Mouse (Mus musculus): ENCODE data around the gene Sez6. TPM values are rescaled to one million over a fixed set of nuclear protein-coding genes. Genes with fewer than 3 reads are reported as not detected.
A peak's percentile ranks its signal among the peaks of the same experiment; 100 is the strongest.

Gene Sez6
- polyA plus RNA-seq, 1 experiment from 2014 or later: 2.3 TPM

- Histone ChIP-seq H3K27ac (replicated peaks) (no peak overlapping the region), H3K36me3 (replicated peaks) (peaks cover 93% of the 10 kb centered on the region), H3K4me1 (no peaks in the 10 kb centered on the region), H3K27me3 (replicated peaks; ENCODE audit: low read depth, poor library complexity, severe bottlenecking) (no peaks in the 10 kb centered on the region), H3K4me3 (no peak overlapping the region), H3K9me3 (no peaks in the 10 kb centered on the region)
- no peak for DNase-seq (ENCODE audit: low spot score)
- WGBS: 90% methylated on average over 1 of the region's 1 CpGs
Measured at GRCm38 (mm10) chr11:77995556-77995955, 65.0 kb downstream of the Sez6 start.

- WGBS: 94% methylated on average over 5 of the region's 5 CpGs
- H3K36me3 ChIP-seq (replicated peaks): peaks cover 92% of the 10 kb centered on the region
Measured at GRCm38 (mm10) chr11:78006446-78006845, 75.8 kb downstream of the Sez6 start.

GRCm38 (mm10) chr11:78019676-78020075 is 89.1 kb downstream of the Sez6 start:
- 23% methylated on average over 4 of the region's 4 CpGs for WGBS
- Histone ChIP-seq H3K4me3 (no peak overlapping the region), H3K27ac (replicated peaks) (no peak overlapping the region), H3K36me3 (replicated peaks) (peaks cover 98% of the 10 kb centered on the region), H3K27me3 (replicated peaks; ENCODE audit: low read depth, poor library complexity, severe bottlenecking) (no peaks in the 10 kb centered on the region), H3K4me1 (no peaks in the 10 kb centered on the region), H3K9me3 (no peaks in the 10 kb centered on the region)
- peak; percentile 78 for DNase-seq (ENCODE audit: low spot score)

More at GRCm38 (mm10) chr11:78006446-78006845, 75.8 kb downstream of the Sez6 start:
- Histone ChIP-seq H3K4me1 (no peaks in the 10 kb centered on the region), H3K9me3 (no peaks in the 10 kb centered on the region), H3K27ac (replicated peaks) (no peak overlapping the region), H3K4me3 (no peak overlapping the region), H3K27me3 (replicated peaks; ENCODE audit: low read depth, poor library complexity, severe bottlenecking) (no peaks in the 10 kb centered on the region)
- DNase-seq (ENCODE audit: low spot score): no peak

GRCm38 (mm10) chr11:78023607-78024006 is 93.0 kb downstream of the Sez6 start:
- peak; percentile 34 for DNase-seq (ENCODE audit: low spot score)
- H3K27ac ChIP-seq (replicated peaks): no peak overlapping the region
- no peaks in the 10 kb centered on the region for H3K9me3 ChIP-seq
- no peaks in the 10 kb centered on the region for H3K27me3 ChIP-seq (replicated peaks; ENCODE audit: low read depth, poor library complexity, severe bottlenecking)
- no peaks in the 10 kb centered on the region for H3K4me1 ChIP-seq
- peaks cover 97% of the 10 kb centered on the region for H3K36me3 ChIP-seq (replicated peaks)
- H3K4me3 ChIP-seq: no peak overlapping the region
- 86% methylated on average over 8 of the region's 8 CpGs for WGBS

Other genes starting within 250 kb of the Sez6 start
- gene Nufip2, start 244.6 kb upstream of the Sez6 start, polyA plus RNA-seq (2016; fragmentation: Nextera tagmentation; extraction: Ambion mirVana): 3.9 and 4.7 TPM in 2 replicates
- 0.88 and 2.2 TPM in 2 replicates for gene Cryba1, start 205.5 kb upstream of the Sez6 start, polyA plus RNA-seq (2016; fragmentation: Nextera tagmentation; extraction: Ambion mirVana)
- gene Myo18a, start 167.6 kb upstream of the Sez6 start, polyA plus RNA-seq (2016; fragmentation: Nextera tagmentation; extraction: Ambion mirVana): 25.7 and 27.2 TPM in 2 replicates
- gene Gm10277, start 143.1 kb upstream of the Sez6 start, polyA plus RNA-seq (2016; fragmentation: Nextera tagmentation; extraction: Ambion mirVana): 1.3 and 1.6 TPM in 2 replicates
- 2.1 and 2.7 TPM in 2 replicates for gene Pipox, start 36.7 kb upstream of the Sez6 start, polyA plus RNA-seq (2016; fragmentation: Nextera tagmentation; extraction: Ambion mirVana)
- 20.5 and 21.6 TPM in 2 replicates for gene Phf12, start 52.0 kb downstream of the Sez6 start, polyA plus RNA-seq (2016; fragmentation: Nextera tagmentation; extraction: Ambion mirVana)
- 12.8 and 13.2 TPM in 2 replicates for gene Dhrs13, start 101.5 kb downstream of the Sez6 start, polyA plus RNA-seq (2016; fragmentation: Nextera tagmentation; extraction: Ambion mirVana)
- gene Flot2, start 107.1 kb downstream of the Sez6 start, polyA plus RNA-seq (2016; fragmentation: Nextera tagmentation; extraction: Ambion mirVana): 57.8 and 60.9 TPM in 2 replicates
- 40.9 and 41.5 TPM in 2 replicates for gene Eral1, start 149.6 kb downstream of the Sez6 start, polyA plus RNA-seq (2016; fragmentation: Nextera tagmentation; extraction: Ambion mirVana)
- gene Fam222b, start 163.9 kb downstream of the Sez6 start, polyA plus RNA-seq (2016; fragmentation: Nextera tagmentation; extraction: Ambion mirVana): 28.2 and 29.9 TPM in 2 replicates
- 151 and 157 TPM in 2 replicates for gene Traf4, start 234.8 kb downstream of the Sez6 start, polyA plus RNA-seq (2016; fragmentation: Nextera tagmentation; extraction: Ambion mirVana)
- 13.5 and 15.3 TPM in 2 replicates for gene Nek8, start 245.9 kb downstream of the Sez6 start, polyA plus RNA-seq (2016; fragmentation: Nextera tagmentation; extraction: Ambion mirVana)
- 8.8 and 9.2 TPM in 2 replicates for gene Tlcd1, start 245.9 kb downstream of the Sez6 start, polyA plus RNA-seq (2016; fragmentation: Nextera tagmentation; extraction: Ambion mirVana)